ENCODE assay signal across 7 mouse cellular contexts in the genomic region with DNA sequence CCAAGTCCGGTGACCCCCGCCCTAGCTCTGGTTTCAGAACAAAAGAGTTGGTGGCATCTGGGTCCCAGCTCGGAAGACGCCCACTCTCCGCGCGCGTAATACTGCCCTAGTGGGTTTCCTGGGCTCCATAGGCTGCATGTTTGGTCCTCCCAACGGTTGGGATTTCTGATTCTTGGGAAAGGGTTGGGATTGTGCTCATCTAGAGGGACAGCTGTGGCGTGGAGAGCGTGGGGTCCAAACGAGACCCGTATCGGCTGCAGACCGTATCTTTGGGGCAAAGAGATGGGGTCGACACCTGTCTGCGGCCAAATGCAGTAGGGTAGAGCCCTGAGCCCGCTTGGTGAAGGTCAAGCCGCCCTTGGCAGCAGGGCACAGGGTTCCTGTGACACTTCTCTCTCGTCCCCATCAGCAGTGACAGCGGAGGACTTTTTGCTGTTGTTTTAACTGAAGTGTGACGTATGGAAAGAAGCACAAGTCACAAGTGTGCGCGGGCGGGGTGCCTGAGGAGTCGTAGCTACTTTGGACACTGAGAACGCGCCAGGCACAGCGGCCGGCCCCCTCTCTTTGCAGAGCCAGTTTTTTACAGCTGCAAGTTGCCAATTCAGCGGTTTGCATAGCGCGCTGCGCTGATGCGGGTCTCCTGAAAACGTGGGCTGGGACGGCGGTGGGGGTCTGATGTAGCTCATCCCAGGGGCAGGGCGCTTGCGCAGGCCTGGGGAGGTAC. TPM values are rescaled to one million over a fixed set of nuclear protein-coding genes. Genes with fewer than 3 reads are reported as not detected.
DNase-seq lines count a peak whose midpoint lies in the region; ATAC-seq and TF ChIP-seq lines count a peak whose summit lies in the region.

No protein-coding gene starts in this region.

- H3K9me3 ChIP-seq in limb, embryonic 11.5 days (ENCODE audit: control insufficient read depth, low read length), result no peaks in the 10 kb centered on the region
- H3K9me3 ChIP-seq in midbrain, embryonic 11.5 days (ENCODE audit: control insufficient read depth, low read length), result no peaks in the 10 kb centered on the region

- DNase-seq in adrenal gland, adult 8-10 months, result peak; percentile 44
- DNase-seq in embryo, embryonic 11 days, result peak; percentile 64
- DNase-seq in heart, adult 11 months, result peak; percentile 98
- peak; percentile 70 for DNase-seq in kidney, adult 11 months
- DNase-seq in limb, embryonic 11.5 days (ENCODE audit: low spot score), result peak; percentile 56
- peak; percentile 93 for DNase-seq in midbrain, embryonic 11.5 days (ENCODE audit: low spot score, missing footprints)
- DNase-seq in spleen, adult 2 months (ENCODE audit: low read depth in 1 of 2, low spot score in 2 of 2), result peak; percentile 37 to 41

- peaks cover 14% of the 10 kb centered on the region; the same call in 1 of the 2 replicates for H3K4me1 ChIP-seq in limb, embryonic 11.5 days (ENCODE audit: control insufficient read depth, insufficient read depth, low read length)
- H3K4me1 ChIP-seq in midbrain, embryonic 11.5 days (ENCODE audit: control insufficient read depth, insufficient read depth, low read length), result peaks cover 10% of the 10 kb centered on the region
- H3K4me1 ChIP-seq in spleen, adult 2 months (ENCODE audit: control insufficient read depth, insufficient read depth, insufficient read length), result peaks cover 11% of the 10 kb centered on the region

- TF ChIP-seq CTCF in spleen, adult 2 months (IDR thresholded peaks at IDR 0.05; ENCODE audit: extremely low read depth, insufficient read depth, insufficient read length, insufficient replicate concordance), result no peak

- peak overlapping the region; percentile 97 for H3K4me2 ChIP-seq in limb, embryonic 11.5 days (ENCODE audit: low read depth, severe bottlenecking)
- H3K4me2 ChIP-seq in midbrain, embryonic 11.5 days, result peak overlapping the region; percentile 77

- peaks cover 22% of the 10 kb centered on the region for H3K27me3 ChIP-seq in limb, embryonic 11.5 days (ENCODE audit: control insufficient read depth, insufficient read depth, low read length)
- peaks cover 23% of the 10 kb centered on the region for H3K27me3 ChIP-seq in midbrain, embryonic 11.5 days (ENCODE audit: control insufficient read depth, insufficient read depth, low read length)
- peaks cover 3% of the 10 kb centered on the region; the same call in 1 of the 2 replicates for H3K27me3 ChIP-seq in spleen, adult 2 months (ENCODE audit: control insufficient read depth, insufficient read depth, low read length)

- H3K9ac ChIP-seq in limb, embryonic 11.5 days (ENCODE audit: low read length), result peak overlapping the region; percentile 65
- peak overlapping the region; percentile 32 for H3K9ac ChIP-seq in midbrain, embryonic 11.5 days (ENCODE audit: low read length)

- no peak for TF ChIP-seq POLR2A in spleen, adult 2 months (IDR thresholded peaks at IDR 0.05; ENCODE audit: low read depth, low read length)

- no peak overlapping the region for H3K27ac ChIP-seq in limb, embryonic 11.5 days (replicated peaks; ENCODE audit: low read depth, low read length)
- no peak overlapping the region for H3K27ac ChIP-seq in midbrain, embryonic 11.5 days (ENCODE audit: low read depth, low read length)
- H3K27ac ChIP-seq in spleen, adult 2 months (ENCODE audit: insufficient read depth, low read length), result peak overlapping the region; percentile 63; the same call in 1 of the 2 replicates

- no peaks in the 10 kb centered on the region for H3K36me3 ChIP-seq in limb, embryonic 11.5 days (ENCODE audit: control insufficient read depth, insufficient read depth, low read length)
- no peaks in the 10 kb centered on the region for H3K36me3 ChIP-seq in midbrain, embryonic 11.5 days (ENCODE audit: control insufficient read depth, insufficient read depth, low read length)
- no peaks in the 10 kb centered on the region for H3K36me3 ChIP-seq in spleen, adult 2 months (ENCODE audit: control insufficient read depth, insufficient read depth, low read length)

- 1% methylated on average over 40 of the region's 40 CpGs for WGBS in limb, embryonic 11.5 days
- WGBS in midbrain, embryonic 11.5 days, result 1% methylated on average over 40 of the region's 40 CpGs
- 1% methylated on average over 40 of the region's 40 CpGs for WGBS in spleen, adult 2 months

- ATAC-seq in limb, embryonic 11.5 days (ENCODE audit: insufficient number of reproducible peaks, low FRiP score, low TSS enrichment, low read depth), result no peak
- ATAC-seq in midbrain, embryonic 11.5 days (ENCODE audit: low FRiP score), result peak; percentile 18; the same call in 1 of the 2 replicates

- peak overlapping the region; percentile 62 for H3K4me3 ChIP-seq in limb, embryonic 11.5 days (ENCODE audit: low read depth, low read length)
- H3K4me3 ChIP-seq in midbrain, embryonic 11.5 days (ENCODE audit: low read depth, low read length), result peak overlapping the region; percentile 51
- H3K4me3 ChIP-seq in spleen, adult 2 months (ENCODE audit: extremely low read depth, insufficient read depth, insufficient read length), result peak overlapping the region; percentile 70

RNA-seq across cellular contexts. Expression of a gene that starts 1.7 kb away (rescaled TPM):
- 10 to 100 TPM; 10.8 to 29.6 (median 21.0) TPM for total RNA-seq in adrenal gland, adult 8-10 months (2022)
- polyA plus RNA-seq in limb, embryonic 11.5 days (2014; fragmentation: Nextera tagmentation; extraction: Ambion mirVana), result 4.3 and 5.5 TPM in 2 replicates
- polyA plus RNA-seq in midbrain, embryonic 11.5 days (2014; fragmentation: Nextera tagmentation; extraction: Ambion mirVana), result 10.5 and 10.7 TPM in 2 replicates
- 13.3 and 22.2 TPM in 2 replicates for polyA plus RNA-seq in spleen, adult 2 months (2012; rRNA removed)

RNA-seq across cellular contexts. Expression of a gene that starts 30.1 kb away (rescaled TPM):
- 10 to 100 TPM; 11.4 to 16.4 (median 14.5) TPM for total RNA-seq in adrenal gland, adult 8-10 months (2022)
- polyA plus RNA-seq in limb, embryonic 11.5 days (2014; fragmentation: Nextera tagmentation; extraction: Ambion mirVana), result 6.8 and 8.4 TPM in 2 replicates
- polyA plus RNA-seq in midbrain, embryonic 11.5 days (2014; fragmentation: Nextera tagmentation; extraction: Ambion mirVana), result 5.2 and 5.6 TPM in 2 replicates
- polyA plus RNA-seq in spleen, adult 2 months (2012; rRNA removed), result 7.8 and 8.1 TPM in 2 replicates

Comparison
In these comparisons a context has a peak if more than half of its experiments do, and no peak if none do; other contexts are left out.
1. DNase-seq: peak in every context shown above with its lines; median percentile 98 in heart, adult 11 months; 93 in midbrain, embryonic 11.5 days; 70 in kidney, adult 11 months; 64 in embryo, embryonic 11 days; 56 in limb, embryonic 11.5 days; 44 in adrenal gland, adult 8-10 months; 39 in spleen, adult 2 months.